Mouse (Mus musculus): ENCODE measurements at regions not wholly inside any gene's neighbourhood (a gene's known extent, or its start where the extent isn't known, plus 50 kb on each side); places are given as distances from the start of the nearest gene placed in this dataset.

GRCm38 (mm10) chr13:34465456-34465855 lies 120.5 kb upstream of the Slc22a23 start:
- TF ChIP-seq CTCF (IDR thresholded peaks at IDR 0.05; ENCODE audit: low read depth): no peak
- no peak for TF ChIP-seq EP300 (IDR thresholded peaks at IDR 0.05; ENCODE audit: low read depth)

Data from liver, postnatal 0 days (tissue).